Mouse (Mus musculus) limb, embryonic 14.5 days (tissue): ENCODE measurements around the gene Snx18. TPM values are rescaled to one million over a fixed set of nuclear protein-coding genes. Genes with fewer than 3 reads are reported as not detected.
A peak's percentile ranks its signal among the peaks of the same experiment; 100 is the strongest.

Source experiments
- ATAC-seq: fragments of 200-750 bp; cut with Nextera tagmentation; 2 replicates; pipeline ENCODE4 v1.8.0; 2017; ENCODE audit warnings: low read depth, moderate number of reproducible peaks, moderate TSS enrichment; ENCODE audit not compliant: low FRiP score
- DNase-seq: peaks from one replicate; pipeline ENCODE4 v3.0.0-alpha.2; 2015; ENCODE audit warnings: low spot score
- H3K27ac ChIP-seq: fragments of 300-500 bp; sonication (generic); replicated peaks from 2 replicates; pipeline ENCODE4 v1.5.1; 2014; ENCODE audit warnings: low read depth, mild to moderate bottlenecking, low read length, moderate library complexity, mixed read lengths
- H3K27me3 ChIP-seq: fragments of 300-500 bp; sonication (generic); 2 replicates; pipeline ENCODE4 v1.6.1; 2014; ENCODE audit warnings: low read length, mixed read lengths; ENCODE audit not compliant: control insufficient read depth, insufficient read depth
- H3K36me3 ChIP-seq: fragments of 300-500 bp; sonication (generic); 2 replicates; pipeline ENCODE4 v1.6.1; 2014; ENCODE audit warnings: mild to moderate bottlenecking, low read length, moderate library complexity, mixed read lengths; ENCODE audit not compliant: control insufficient read depth, insufficient read depth
- H3K4me1 ChIP-seq: fragments of 300-500 bp; sonication (generic); 2 replicates; pipeline ENCODE4 v1.6.1; 2014; ENCODE audit warnings: antibody characterized with exemption, low read length, mixed read lengths; ENCODE audit not compliant: control insufficient read depth, insufficient read depth
- H3K4me2 ChIP-seq: fragments of 300-500 bp; sonication (generic); replicated peaks from 2 replicates; pipeline ENCODE4 v1.6.1; 2014; ENCODE audit warnings: low read depth, mild to moderate bottlenecking, low read length, moderate library complexity; ENCODE audit not compliant: severe bottlenecking
- H3K4me3 ChIP-seq: fragments of 300-500 bp; sonication (generic); replicated peaks from 2 replicates; pipeline ENCODE4 v1.5.1; 2014; ENCODE audit warnings: low read length
- H3K9ac ChIP-seq: fragments of 300-500 bp; sonication (generic); 2 replicates; pipeline ENCODE4 v1.6.1; 2014; ENCODE audit warnings: mild to moderate bottlenecking, low read depth, low read length, moderate library complexity; ENCODE audit not compliant: severe bottlenecking
- H3K9me3 ChIP-seq: fragments of 300-500 bp; sonication (generic); 2 replicates; pipeline ENCODE4 v1.6.1; 2016; ENCODE audit warnings: low read length; ENCODE audit not compliant: control insufficient read depth
- POLR2A ChIP-seq: fragments of 200-500 bp; IDR thresholded peaks from 2 replicates; pipeline ENCODE4 v1.8.0; 2012; ENCODE audit warnings: inconsistent platforms, mild to moderate bottlenecking, moderate library complexity, borderline replicate concordance; ENCODE audit not compliant: insufficient read depth, insufficient read length; ENCODE audit errors: extremely low read depth
- WGBS: fragments of 180-500 bp; shearing (Covaris S2); extraction: QIAGEN DNeasy Blood & Tissue Kit; methylation state at CpG from one replicate; pipeline ENCODE4 v1.1.7; 2014; 5-methylcytosine and 5-hydroxymethylcytosine counted together
- polyA plus RNA-seq, 2 experiments: library from polyadenylated mRNA; depleted of rRNA in 1 of 2; stranded (reverse) in 1 of 2; unstranded in 1 of 2; fragments of >200 nt; fragmentation: Nextera tagmentation in 1 of 2; extraction: Ambion mirVana in 1 of 2; gene quantifications; 2 replicates each; pipeline versions ENCODE4 v1.2.1 to v1.2.3; 2012 to 2014

The Snx18 gene
- polyA plus RNA-seq, 2 experiments, result 23.8 to 37.4 TPM

GRCm38 (mm10) chr13:113592703-113593200 is 25.6 kb downstream of the Snx18 start:
- no peaks in the 10 kb centered on the region for H3K9me3 ChIP-seq
- no peak overlapping the region for H3K4me2 ChIP-seq
- DNase-seq (no peak), ATAC-seq (no peak)
- no peaks in the 10 kb centered on the region for H3K27me3 ChIP-seq
- H3K4me1 ChIP-seq, result peaks cover 48% of the 10 kb centered on the region
- 83% methylated on average over 13 of the region's 13 CpGs for WGBS
- H3K27ac ChIP-seq, result no peak overlapping the region
- no peak for TF ChIP-seq POLR2A
- peaks cover 34% of the 10 kb centered on the region for H3K36me3 ChIP-seq
- H3K4me3 ChIP-seq, result no peak overlapping the region
- H3K9ac ChIP-seq, result no peak overlapping the region

GRCm38 (mm10) chr13:113591336-113591735 is 27.0 kb downstream of the Snx18 start:
- Histone ChIP-seq H3K9ac (no peak overlapping the region), H3K27ac (no peak overlapping the region), H3K9me3 (no peaks in the 10 kb centered on the region), H3K4me3 (no peak overlapping the region), H3K27me3 (no peaks in the 10 kb centered on the region), H3K4me2 (no peak overlapping the region), H3K4me1 (peaks cover 36% of the 10 kb centered on the region), H3K36me3 (peaks cover 34% of the 10 kb centered on the region)
- WGBS, result 94% methylated on average over 11 of the region's 11 CpGs
- ATAC-seq (no peak), DNase-seq (no peak)
- no peak for TF ChIP-seq POLR2A

GRCm38 (mm10) chr13:113590216-113590615 is 28.1 kb downstream of the Snx18 start:
- Histone ChIP-seq H3K4me1 (peaks cover 25% of the 10 kb centered on the region), H3K27me3 (no peaks in the 10 kb centered on the region), H3K4me2 (no peak overlapping the region), H3K27ac (0 out of 2 replicates have a peak overlapping the region, but pooled peaks have one; percentile 26), H3K36me3 (peaks cover 34% of the 10 kb centered on the region), H3K9ac (no peak overlapping the region), H3K9me3 (no peaks in the 10 kb centered on the region), H3K4me3 (no peak overlapping the region)
- TF ChIP-seq POLR2A, result no peak
- DNase-seq (no peak), ATAC-seq (no peak)
- WGBS, result 93% methylated on average over 4 of the region's 4 CpGs

DNA sequence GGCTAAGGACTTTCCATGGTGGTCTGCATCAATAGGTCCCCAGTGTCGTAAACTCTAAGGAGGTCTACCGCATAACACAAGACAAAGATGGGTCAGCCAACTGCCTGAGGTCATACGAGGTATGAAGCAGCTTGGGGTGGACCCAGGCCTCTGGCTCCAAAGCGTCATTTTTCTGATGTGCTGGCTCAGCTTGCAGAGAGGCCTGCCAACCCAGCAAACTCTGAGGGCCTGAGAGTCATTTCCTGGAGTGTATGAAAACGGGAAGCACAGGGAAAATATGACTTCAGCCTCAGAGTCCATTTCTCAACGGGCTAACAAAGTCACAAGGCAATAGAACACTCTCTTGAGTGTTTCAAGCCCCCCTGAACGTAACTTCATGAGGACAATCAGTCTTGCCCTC is 28.9 kb downstream of the Snx18 start:
- no peaks in the 10 kb centered on the region for H3K27me3 ChIP-seq
- DNase-seq (peak; percentile 60), ATAC-seq (peak; percentile 32; the same call in 1 of the 2 replicates)
- no peak overlapping the region for H3K4me3 ChIP-seq
- H3K36me3 ChIP-seq, result peaks cover 33% of the 10 kb centered on the region
- peaks cover 24% of the 10 kb centered on the region for H3K4me1 ChIP-seq
- TF ChIP-seq POLR2A, result no peak
- WGBS, result 54% methylated on average over 7 of the region's 7 CpGs
- no peak overlapping the region for H3K4me2 ChIP-seq
- no peak overlapping the region; the same call in 1 of the 2 replicates for H3K27ac ChIP-seq
- H3K9me3 ChIP-seq, result no peaks in the 10 kb centered on the region
- no peak overlapping the region for H3K9ac ChIP-seq

- ATAC-seq, result peak; percentile 68
- Histone ChIP-seq H3K4me3 (no peak overlapping the region), H3K27me3 (no peaks in the 10 kb centered on the region), H3K36me3 (peaks cover 17% of the 10 kb centered on the region), H3K9me3 (no peaks in the 10 kb centered on the region), H3K27ac (peak overlapping the region; percentile 35; the same call in 1 of the 2 replicates), H3K4me2 (no peak overlapping the region), H3K4me1 (peaks cover 20% of the 10 kb centered on the region), H3K9ac (no peak overlapping the region)
- no peak for DNase-seq
- TF ChIP-seq POLR2A, result no peak
- 23% methylated on average over 15 of the region's 15 CpGs for WGBS
Measured at GRCm38 (mm10) chr13:113587200-113587936, 31.0 kb downstream of the Snx18 start.
